Mouse (Mus musculus): ENCODE measurements at regions not wholly inside any gene's neighbourhood (a gene's known extent, or its start where the extent isn't known, plus 50 kb on each side); places are given as distances from the start of the nearest gene placed in this dataset.

GRCm38 (mm10) chr10:15248899-15249298, 530.9 kb upstream of the Gje1 start:
- no peak for TF ChIP-seq CTCF (IDR thresholded peaks at IDR 0.05; ENCODE audit: extremely low read depth, insufficient read depth, insufficient read length, insufficient replicate concordance)
- TF ChIP-seq POLR2A (IDR thresholded peaks at IDR 0.05; ENCODE audit: low read depth, low read length) = no peak
